Mouse (Mus musculus) 3T3-L1 (cell line): Measurements from ENCODE around the gene Tmem8.

Experiments
- DNase-seq: peaks from one replicate; pipeline ENCODE4 v3.0.0-alpha.2; 2015; ENCODE audit warnings: low read depth, low spot score

The Tmem8 gene

DNA sequence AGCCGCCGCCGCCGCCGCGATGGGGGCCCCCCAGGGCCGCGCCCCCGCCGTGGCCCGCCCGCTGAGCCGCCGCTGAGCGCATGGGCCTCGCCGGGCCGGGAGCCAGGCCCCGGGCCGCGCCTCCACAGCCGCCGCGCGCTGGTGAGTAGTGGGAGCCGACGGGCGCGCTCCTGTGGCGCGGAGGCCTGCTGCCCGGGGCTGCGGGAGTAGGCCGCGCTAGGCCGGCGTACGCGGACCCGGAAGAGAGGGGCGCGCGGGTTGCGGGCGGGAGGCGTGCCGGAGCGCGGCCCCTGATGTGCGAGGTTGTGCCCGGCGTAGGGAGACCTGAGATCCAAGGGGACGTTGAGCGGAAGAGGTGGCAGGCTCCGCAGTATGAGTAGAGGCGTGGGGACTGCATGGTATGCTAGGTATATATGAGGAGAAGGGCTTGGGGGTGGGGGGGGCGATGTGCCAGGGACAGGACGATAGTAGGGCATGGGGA is 25.8 kb downstream of the Tmem8 start:
- peak; percentile 43 for DNase-seq

DNA sequence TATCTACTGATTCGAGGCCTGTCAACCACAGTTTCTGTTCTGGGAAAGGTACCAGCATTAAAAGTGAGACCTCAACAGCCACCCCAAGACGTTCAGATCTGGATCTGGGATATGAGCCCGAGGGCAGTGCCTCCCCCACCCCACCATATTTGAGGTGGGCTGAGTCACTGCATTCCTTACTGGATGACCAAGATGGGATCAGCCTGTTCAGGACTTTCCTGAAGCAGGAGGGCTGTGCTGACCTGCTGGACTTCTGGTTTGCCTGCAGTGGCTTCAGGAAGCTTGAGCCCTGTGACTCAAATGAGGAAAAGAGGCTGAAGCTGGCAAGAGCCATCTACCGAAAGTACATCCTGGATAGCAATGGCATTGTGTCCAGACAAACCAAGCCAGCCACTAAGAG is 29.7 kb downstream of the Tmem8 start:
- DNase-seq, result peak; percentile 83

DNA sequence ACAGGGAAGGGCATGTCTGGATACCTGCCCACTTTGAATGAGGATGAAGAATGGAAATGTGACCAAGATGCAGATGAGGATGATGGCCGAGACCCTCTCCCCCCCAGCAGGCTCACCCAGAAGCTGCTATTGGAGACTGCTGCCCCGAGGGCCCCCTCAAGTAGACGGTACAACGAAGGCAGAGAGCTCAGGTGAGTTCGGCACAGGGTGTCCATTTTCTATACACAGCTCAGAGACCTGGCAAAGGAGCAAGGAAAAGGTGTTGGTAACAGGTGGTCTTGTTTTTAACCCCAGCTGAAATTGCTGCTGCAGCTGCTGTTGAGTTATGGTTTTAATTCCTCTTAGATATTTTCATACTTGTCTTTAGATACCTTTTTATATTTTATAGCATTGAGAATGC is 30.3 kb downstream of the Tmem8 start:
- no peak for DNase-seq

DNA sequence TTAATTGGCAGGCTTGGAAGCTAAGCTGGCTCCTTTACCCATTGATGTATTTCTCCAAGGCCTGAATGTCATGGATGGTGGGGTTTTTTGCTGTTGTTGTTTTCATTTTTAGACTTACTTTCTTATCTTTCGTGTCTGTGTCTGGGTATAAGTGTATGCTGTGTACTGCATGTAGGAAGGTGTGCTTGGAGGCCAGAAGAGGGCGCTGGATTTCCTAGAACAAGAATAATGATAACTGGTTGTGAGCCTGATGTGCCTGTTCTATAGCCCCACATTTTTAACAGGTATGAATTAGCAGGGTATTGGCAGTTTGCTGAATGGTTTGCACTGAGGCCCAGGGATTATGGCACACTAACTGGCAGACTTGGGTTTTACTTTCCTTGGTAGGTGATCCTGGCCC is 36.0 kb downstream of the Tmem8 start:
- no peak for DNase-seq

DNA sequence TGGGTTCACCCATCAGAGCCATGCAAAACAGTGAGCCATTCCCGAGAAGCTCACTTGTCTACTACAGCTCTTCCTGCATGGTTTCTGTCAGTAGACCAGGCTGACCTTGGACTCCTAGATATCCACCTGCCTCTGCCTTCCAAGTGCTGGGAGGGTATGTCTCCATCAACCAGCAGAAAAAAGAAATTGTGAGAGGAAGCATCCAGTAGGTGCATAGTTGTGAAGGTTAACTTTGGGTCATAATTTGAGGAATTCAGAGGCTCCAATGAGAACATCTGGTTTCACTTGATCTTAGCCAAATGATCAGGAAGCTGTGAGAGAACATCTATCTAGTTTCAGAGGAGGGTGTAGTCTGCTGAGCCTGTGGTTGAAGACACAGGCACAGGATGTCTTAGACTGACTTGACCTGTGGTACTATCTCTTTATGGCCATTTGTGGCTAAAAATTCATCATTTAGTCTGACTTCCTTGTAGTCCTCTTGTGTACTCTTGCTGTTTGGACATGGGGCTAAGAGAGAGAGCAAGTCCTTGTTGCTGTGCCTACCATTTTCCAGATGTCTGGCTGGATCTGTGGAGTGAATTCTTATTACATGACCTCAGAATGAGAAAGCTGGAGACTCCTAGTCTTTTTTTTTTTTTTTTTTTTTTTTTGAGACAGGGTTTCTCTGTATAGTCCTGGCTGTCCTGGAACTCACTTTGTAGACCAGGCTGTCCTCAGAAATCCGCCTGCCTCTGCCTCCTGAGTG is 39.0 kb downstream of the Tmem8 start:
- peak; percentile 84 for DNase-seq

DNA sequence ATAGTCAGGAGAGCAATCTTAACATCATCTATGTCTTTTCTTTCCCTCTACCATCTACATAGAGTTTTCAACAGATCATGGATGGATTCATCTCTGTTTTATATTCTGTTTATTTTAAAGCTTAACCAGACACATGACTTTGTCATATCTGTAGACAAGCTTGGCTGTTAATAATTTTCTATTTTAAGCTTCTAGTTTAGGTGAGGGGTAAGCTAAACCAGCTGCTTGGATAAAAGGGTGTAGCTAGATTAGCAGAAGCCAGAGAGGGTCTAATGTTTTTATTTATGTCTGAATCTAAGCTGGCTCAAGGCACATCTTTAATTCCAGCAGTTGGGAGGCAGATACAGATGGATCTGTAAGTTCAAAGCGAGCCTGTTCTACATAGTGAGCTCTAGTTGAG is 49.6 kb downstream of the Tmem8 start:
- DNase-seq, result no peak

DNA sequence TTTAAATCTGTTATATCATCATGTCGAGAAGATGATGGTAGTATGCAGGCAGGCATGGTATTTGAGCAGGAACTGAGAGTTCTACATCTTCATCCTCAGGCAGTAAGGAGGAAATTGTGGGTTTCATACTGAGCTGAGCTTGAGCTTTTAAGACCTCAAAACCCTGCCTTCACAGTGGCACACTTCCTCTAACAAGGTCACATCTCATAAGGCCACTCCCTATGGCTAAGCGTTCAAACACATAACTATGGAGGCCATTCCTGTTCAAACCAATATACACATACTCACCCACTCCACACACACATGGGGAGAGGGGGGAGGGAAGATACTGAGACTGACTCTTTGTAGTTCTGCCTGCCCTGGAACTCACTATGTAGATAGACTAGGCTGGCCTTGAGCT is 54.9 kb downstream of the Tmem8 start:
- no peak for DNase-seq
